Mouse (Mus musculus) neural tube, embryonic 12.5 days (tissue): ENCODE measurements around the gene Ttc7b. TPM values are rescaled to one million over a fixed set of nuclear protein-coding genes. Genes with fewer than 3 reads are reported as not detected.
A peak's percentile ranks its signal among the peaks of the same experiment; 100 is the strongest.

Experiments used
- ATAC-seq: fragments of 200-750 bp; cut with Nextera tagmentation; 2 replicates; pipeline ENCODE4 v1.8.0; 2017; ENCODE audit warnings: low read depth, mild to moderate bottlenecking, moderate TSS enrichment, moderate library complexity; ENCODE audit not compliant: low FRiP score
- H3K27ac ChIP-seq: fragments of 300-500 bp; sonication (generic); 2 replicates; pipeline ENCODE4 v1.5.1; 2016
- H3K27me3 ChIP-seq: fragments of 300-500 bp; sonication (generic); replicated peaks from 2 replicates; pipeline ENCODE4 v1.6.1; 2016; ENCODE audit warnings: mild to moderate bottlenecking
- H3K36me3 ChIP-seq: fragments of 300-500 bp; sonication (generic); 2 replicates; pipeline ENCODE4 v1.6.1; 2016; ENCODE audit warnings: mild to moderate bottlenecking
- H3K4me1 ChIP-seq: fragments of 300-500 bp; sonication (generic); 2 replicates; pipeline ENCODE4 v1.6.1; 2016
- H3K4me2 ChIP-seq: fragments of 300-500 bp; sonication (generic); replicated peaks from 2 replicates; pipeline ENCODE4 v1.6.1; 2016; ENCODE audit warnings: mild to moderate bottlenecking
- H3K4me3 ChIP-seq: fragments of 300-500 bp; sonication (generic); 2 replicates; pipeline ENCODE4 v1.5.1; 2016
- H3K9ac ChIP-seq: fragments of 300-500 bp; sonication (generic); 2 replicates; pipeline ENCODE4 v1.6.1; 2016; ENCODE audit warnings: mild to moderate bottlenecking
- H3K9me3 ChIP-seq: fragments of 300-500 bp; sonication (generic); 2 replicates; pipeline ENCODE4 v1.6.1; 2016; ENCODE audit warnings: mild to moderate bottlenecking
- WGBS: fragments of 180-500 bp; shearing (Covaris S2); methylation state at CpG from one replicate; pipeline ENCODE4 v1.1.7; 2016; 5-methylcytosine and 5-hydroxymethylcytosine counted together
- polyA plus RNA-seq: library from polyadenylated mRNA; unstranded; fragments of >200 nt; fragmentation: Nextera tagmentation; extraction: Ambion mirVana; gene quantifications from 2 replicates; pipeline ENCODE4 v1.2.1, GENCODE M21; 2016

Ttc7b gene
- polyA plus RNA-seq, 1 experiment from 2014 or later = 9.0 TPM

GRCm38 (mm10) chr12:100328557-100328956 lies 192.1 kb downstream of the Ttc7b start:
- no peak for ATAC-seq
- no peaks in the 10 kb centered on the region for H3K4me1 ChIP-seq
- 91% methylated on average over 9 of the region's 9 CpGs for WGBS
- H3K27ac ChIP-seq = no peak overlapping the region
- no peak overlapping the region for H3K4me3 ChIP-seq
- no peak overlapping the region for H3K4me2 ChIP-seq
- no peaks in the 10 kb centered on the region for H3K9me3 ChIP-seq
- no peaks in the 10 kb centered on the region for H3K27me3 ChIP-seq
- peaks cover 21% of the 10 kb centered on the region; the same call in 1 of the 2 replicates for H3K36me3 ChIP-seq
- H3K9ac ChIP-seq = no peak overlapping the region

DNA sequence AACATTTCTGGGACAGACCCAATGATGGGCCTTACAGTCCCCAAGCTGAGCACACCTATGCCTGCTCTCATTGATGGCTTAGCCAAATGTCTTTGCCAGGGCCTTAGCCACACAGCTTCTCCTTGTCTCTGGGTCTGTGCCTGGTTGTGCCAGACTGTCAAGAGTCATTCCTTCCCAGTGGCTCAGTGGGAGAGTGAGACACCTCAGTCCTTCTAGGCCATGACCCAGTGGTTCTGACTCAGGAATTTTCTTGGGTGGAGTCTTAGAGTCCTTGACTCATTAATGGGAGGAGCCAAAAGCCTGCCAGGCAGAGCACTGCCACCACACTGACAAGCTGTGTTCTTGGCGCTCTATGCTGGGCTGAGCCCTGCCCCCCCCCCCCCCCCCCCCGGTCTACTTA lies 193.9 kb downstream of the Ttc7b start:
- no peaks in the 10 kb centered on the region for H3K4me1 ChIP-seq
- no peak overlapping the region for H3K4me3 ChIP-seq
- H3K4me2 ChIP-seq = no peak overlapping the region
- no peak for ATAC-seq
- no peak overlapping the region for H3K27ac ChIP-seq
- H3K9me3 ChIP-seq = no peaks in the 10 kb centered on the region
- 90% methylated on average over 2 of the region's 2 CpGs for WGBS
- H3K36me3 ChIP-seq = peaks cover 18% of the 10 kb centered on the region; the same call in 1 of the 2 replicates
- H3K9ac ChIP-seq = no peak overlapping the region
- no peaks in the 10 kb centered on the region for H3K27me3 ChIP-seq

GRCm38 (mm10) chr12:100325618-100326017 lies 195.0 kb downstream of the Ttc7b start:
- WGBS = 92% methylated on average over 4 of the region's 4 CpGs
- no peak for ATAC-seq
- no peaks in the 10 kb centered on the region; the same call in 1 of the 2 replicates for H3K4me1 ChIP-seq
- H3K9ac ChIP-seq = no peak overlapping the region
- H3K4me3 ChIP-seq = no peak overlapping the region
- H3K27ac ChIP-seq = no peak overlapping the region
- H3K36me3 ChIP-seq = peaks cover 18% of the 10 kb centered on the region; the same call in 1 of the 2 replicates
- no peaks in the 10 kb centered on the region for H3K9me3 ChIP-seq
- H3K27me3 ChIP-seq = no peaks in the 10 kb centered on the region
- no peak overlapping the region for H3K4me2 ChIP-seq

- no peak overlapping the region for H3K4me3 ChIP-seq
- no peak overlapping the region for H3K27ac ChIP-seq
- H3K9ac ChIP-seq = no peak overlapping the region
- ATAC-seq = no peak
- H3K36me3 ChIP-seq = peaks cover 18% of the 10 kb centered on the region; the same call in 1 of the 2 replicates
- H3K4me1 ChIP-seq = no peaks in the 10 kb centered on the region; the same call in 1 of the 2 replicates
- no peaks in the 10 kb centered on the region for H3K27me3 ChIP-seq
- 95% methylated on average over 8 of the region's 8 CpGs for WGBS
- no peaks in the 10 kb centered on the region for H3K9me3 ChIP-seq
- no peak overlapping the region for H3K4me2 ChIP-seq
These were observed 195.4 kb downstream of the Ttc7b start for GRCm38 (mm10) chr12:100325212-100325611.

- Histone ChIP-seq H3K27me3 (no peaks in the 10 kb centered on the region), H3K9ac (no peak overlapping the region), H3K9me3 (no peaks in the 10 kb centered on the region), H3K4me2 (no peak overlapping the region), H3K4me3 (no peak overlapping the region), H3K4me1 (no peaks in the 10 kb centered on the region; the same call in 1 of the 2 replicates), H3K36me3 (peaks cover 19% of the 10 kb centered on the region; the same call in 1 of the 2 replicates), H3K27ac (no peak overlapping the region)
- WGBS = 78% methylated on average over 2 of the region's 2 CpGs
- no peak for ATAC-seq
These were observed 197.0 kb downstream of the Ttc7b start for GRCm38 (mm10) chr12:100323641-100324040.

GRCm38 (mm10) chr12:100322225-100322624 lies 198.4 kb downstream of the Ttc7b start:
- 88% methylated on average over 2 of the region's 2 CpGs for WGBS
- Histone ChIP-seq H3K9ac (no peak overlapping the region), H3K9me3 (no peaks in the 10 kb centered on the region), H3K4me2 (no peak overlapping the region), H3K27me3 (no peaks in the 10 kb centered on the region), H3K36me3 (peaks cover 15% of the 10 kb centered on the region; the same call in 1 of the 2 replicates), H3K4me3 (no peak overlapping the region), H3K27ac (no peak overlapping the region), H3K4me1 (peaks cover 3% of the 10 kb centered on the region; the same call in 1 of the 2 replicates)
- no peak for ATAC-seq

DNA sequence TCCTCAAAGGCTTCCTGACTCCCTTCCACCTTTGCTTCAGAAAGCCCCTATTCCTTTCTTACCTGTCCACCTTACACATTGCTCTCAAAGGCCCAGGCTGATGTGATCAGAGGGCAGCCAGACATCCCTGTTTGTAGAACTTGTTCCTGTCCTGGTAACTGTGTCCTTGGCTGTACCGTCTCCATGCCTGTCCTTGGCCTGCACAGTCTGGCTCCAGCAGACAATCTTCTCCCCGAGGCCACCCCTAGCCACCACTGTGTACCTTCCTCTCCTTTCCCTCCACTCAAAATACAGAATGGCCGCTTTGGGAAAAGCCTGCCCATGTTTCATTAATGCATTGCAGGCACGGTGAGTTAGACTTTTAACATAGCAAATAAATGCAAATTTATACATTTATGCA lies 199.1 kb downstream of the Ttc7b start:
- peaks cover 3% of the 10 kb centered on the region; the same call in 1 of the 2 replicates for H3K4me1 ChIP-seq
- H3K27me3 ChIP-seq = no peaks in the 10 kb centered on the region
- no peak overlapping the region for H3K27ac ChIP-seq
- H3K9me3 ChIP-seq = no peaks in the 10 kb centered on the region
- H3K4me3 ChIP-seq = no peak overlapping the region
- peaks cover 15% of the 10 kb centered on the region; the same call in 1 of the 2 replicates for H3K36me3 ChIP-seq
- WGBS = 71% methylated on average over 4 of the region's 4 CpGs
- no peak for ATAC-seq
- no peak overlapping the region for H3K4me2 ChIP-seq
- H3K9ac ChIP-seq = no peak overlapping the region

DNA sequence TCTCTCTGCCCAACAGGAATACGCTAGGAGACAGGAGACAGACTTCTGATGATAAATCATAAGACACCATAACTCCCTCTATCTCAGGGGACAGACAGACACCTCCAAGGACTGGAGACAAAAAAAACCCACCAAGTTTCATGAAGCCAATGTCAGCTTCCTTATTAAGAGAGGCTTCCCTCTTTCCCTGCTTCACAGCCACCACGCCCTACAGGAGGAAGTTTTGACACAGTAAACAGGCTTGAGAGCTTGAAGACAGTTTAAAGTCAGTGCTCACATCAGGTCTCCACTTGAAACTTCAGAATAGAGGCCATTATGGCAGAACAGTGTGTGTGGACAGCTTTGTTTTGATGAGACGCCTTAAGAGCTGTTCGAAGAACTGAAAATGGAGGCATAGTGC lies 200.9 kb downstream of the Ttc7b start:
- ATAC-seq = no peak
- Histone ChIP-seq H3K4me1 (peaks cover 17% of the 10 kb centered on the region), H3K4me3 (no peak overlapping the region), H3K27me3 (no peaks in the 10 kb centered on the region), H3K4me2 (no peak overlapping the region), H3K27ac (no peak overlapping the region), H3K9ac (no peak overlapping the region), H3K36me3 (peaks cover 8% of the 10 kb centered on the region; the same call in 1 of the 2 replicates), H3K9me3 (no peaks in the 10 kb centered on the region)
- 93% methylated on average over 4 of the region's 4 CpGs for WGBS

DNA sequence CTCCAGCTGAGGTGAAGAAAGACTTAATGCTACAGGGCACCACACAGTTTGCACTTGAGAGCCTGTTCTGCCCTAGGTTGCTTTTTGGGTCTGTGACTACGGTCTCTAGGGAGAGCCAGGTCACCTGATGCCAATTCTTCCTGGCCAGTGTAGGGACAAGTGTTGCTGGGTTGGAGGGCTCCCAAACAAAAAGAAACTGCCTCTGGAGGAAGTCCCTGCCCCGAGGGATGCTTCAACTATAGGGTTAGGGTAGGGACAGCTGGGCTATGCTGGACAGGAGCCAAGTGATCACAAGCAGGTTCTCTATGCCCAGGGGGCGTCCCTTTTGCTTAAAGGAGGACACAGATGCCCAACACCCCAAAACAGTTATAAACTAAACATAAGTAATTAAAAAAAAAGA lies 202.7 kb downstream of the Ttc7b start:
- WGBS = 64% methylated on average over 3 of the region's 3 CpGs
- Histone ChIP-seq H3K36me3 (peaks cover 5% of the 10 kb centered on the region; the same call in 1 of the 2 replicates), H3K27me3 (no peaks in the 10 kb centered on the region), H3K4me1 (peaks cover 35% of the 10 kb centered on the region), H3K4me2 (no peak overlapping the region), H3K9ac (no peak overlapping the region), H3K27ac (no peak overlapping the region), H3K4me3 (no peak overlapping the region), H3K9me3 (no peaks in the 10 kb centered on the region)
- ATAC-seq = no peak

- Histone ChIP-seq H3K9me3 (no peaks in the 10 kb centered on the region), H3K27me3 (no peaks in the 10 kb centered on the region), H3K4me2 (no peak overlapping the region), H3K4me3 (no peak overlapping the region), H3K36me3 (peaks cover 5% of the 10 kb centered on the region; the same call in 1 of the 2 replicates), H3K27ac (no peak overlapping the region), H3K9ac (no peak overlapping the region), H3K4me1 (peaks cover 40% of the 10 kb centered on the region)
- WGBS = 80% methylated on average over 9 of the region's 9 CpGs
- ATAC-seq = no peak
These were observed 204.5 kb downstream of the Ttc7b start for GRCm38 (mm10) chr12:100316094-100316493.

DNA sequence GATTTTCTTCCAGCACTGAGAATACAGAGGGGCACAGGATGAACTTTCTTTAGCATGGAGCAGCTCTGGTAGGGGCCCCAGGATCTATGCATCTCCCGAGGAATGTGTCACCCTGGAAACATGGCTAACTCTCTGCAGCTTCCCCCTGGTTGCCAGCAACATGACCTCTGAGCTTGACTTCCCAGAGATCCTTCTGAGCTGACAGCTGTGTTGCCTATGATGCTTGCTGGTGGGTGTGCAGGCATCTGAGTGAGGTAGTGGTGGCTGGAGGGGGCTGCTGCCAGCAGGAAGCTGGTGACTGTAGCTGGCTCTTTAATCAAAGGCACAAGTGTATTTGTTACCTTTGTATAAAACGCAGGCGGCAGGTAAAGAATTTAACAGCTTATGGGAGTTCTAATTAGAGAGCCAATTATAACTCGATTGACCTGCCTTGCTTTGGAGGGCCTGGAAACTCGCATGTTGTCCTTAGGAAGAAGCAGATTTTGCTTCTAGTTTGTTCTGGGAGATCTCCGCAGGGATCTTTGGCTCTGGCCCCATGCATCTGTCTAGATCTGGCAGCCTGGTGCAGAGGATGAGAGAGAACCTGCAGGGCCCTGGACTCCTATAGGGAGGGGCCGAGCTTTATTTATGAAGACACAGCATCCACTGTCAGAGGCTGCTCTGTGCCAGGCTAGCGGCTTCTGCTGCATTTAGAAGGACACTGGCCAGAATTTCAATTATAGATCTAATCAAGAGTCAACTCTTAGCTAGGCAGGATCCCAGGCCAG lies 205.3 kb downstream of the Ttc7b start:
- Histone ChIP-seq H3K4me1 (peaks cover 47% of the 10 kb centered on the region), H3K27me3 (no peaks in the 10 kb centered on the region), H3K4me3 (no peak overlapping the region), H3K4me2 (no peak overlapping the region), H3K9me3 (no peaks in the 10 kb centered on the region), H3K27ac (no peak overlapping the region), H3K36me3 (peaks cover 5% of the 10 kb centered on the region; the same call in 1 of the 2 replicates), H3K9ac (no peak overlapping the region)
- 69% methylated on average over 8 of the region's 8 CpGs for WGBS
- ATAC-seq = no peak

- peak overlapping the region; percentile 38 for H3K27ac ChIP-seq
- H3K27me3 ChIP-seq = no peaks in the 10 kb centered on the region
- no peaks in the 10 kb centered on the region for H3K9me3 ChIP-seq
- ATAC-seq = peak; percentile 72
- H3K4me3 ChIP-seq = no peak overlapping the region
- H3K4me2 ChIP-seq = 0 out of 2 replicates have a peak overlapping the region, but pooled peaks have one; percentile 2
- 0 out of 2 replicates have a peak overlapping the region, but pooled peaks have one; percentile 23 for H3K9ac ChIP-seq
- WGBS = 26% methylated on average over 12 of the region's 12 CpGs
- H3K36me3 ChIP-seq = no peaks in the 10 kb centered on the region; the same call in 1 of the 2 replicates
- H3K4me1 ChIP-seq = peaks cover 57% of the 10 kb centered on the region
These were observed 206.7 kb downstream of the Ttc7b start for GRCm38 (mm10) chr12:100313785-100314375.
